In genomic region chr6:97507893-97508292, GRCm38 (mm10) we compare ENCODE assay signal across 16 mouse cellular contexts.
"Had no signal": no experiment of that assay in that cellular context is flagged by ENCODE, and none has a peak within 500 bp of the region (broad histone marks: within the 10 kb centered on the region; RNA-seq: fewer than 3 reads in every experiment).

No protein-coding gene starts in this region.

- H3K9me3 ChIP-seq: liver, embryonic 13.5 days; midbrain, embryonic 12.5 days; midbrain, embryonic 15.5 days; neural tube, embryonic 12.5 days; neural tube, embryonic 15.5 days; stomach, embryonic 15.5 days had no signal

- H3K27me3 ChIP-seq: liver, embryonic 13.5 days; midbrain, embryonic 15.5 days; neural tube, embryonic 12.5 days; neural tube, embryonic 15.5 days; stomach, embryonic 15.5 days had no signal

- DNase-seq: kidney, adult 2 months; kidney, postnatal 36 days; layer of hippocampus, postnatal 36 days; liver, embryonic 13.5 days; right cerebral cortex, postnatal 25 days; spleen, adult 18-20 months; thymus, postnatal 36 days had no signal

- H3K4me2 ChIP-seq: liver, embryonic 13.5 days; midbrain, embryonic 12.5 days; midbrain, embryonic 15.5 days; neural tube, embryonic 12.5 days; neural tube, embryonic 15.5 days; stomach, embryonic 15.5 days had no signal

- H3K9ac ChIP-seq: liver, embryonic 13.5 days; midbrain, embryonic 12.5 days; midbrain, embryonic 15.5 days; neural tube, embryonic 12.5 days; neural tube, embryonic 15.5 days; stomach, embryonic 15.5 days had no signal

- H3K4me3 ChIP-seq: left cerebral cortex, adult 2 months; liver, embryonic 13.5 days; midbrain, embryonic 12.5 days; midbrain, embryonic 15.5 days; neural tube, embryonic 12.5 days; neural tube, embryonic 15.5 days; stomach, embryonic 15.5 days had no signal

- H3K27ac ChIP-seq: kidney, postnatal 0 days; left cerebral cortex, adult 2 months; liver, embryonic 13.5 days; macrophage; midbrain, embryonic 12.5 days; midbrain, embryonic 15.5 days; neural tube, embryonic 12.5 days; neural tube, embryonic 15.5 days; stomach, embryonic 15.5 days had no signal

- H3K36me3 ChIP-seq: liver, embryonic 13.5 days; midbrain, embryonic 12.5 days; midbrain, embryonic 15.5 days; neural tube, embryonic 12.5 days; neural tube, embryonic 15.5 days; stomach, embryonic 15.5 days had no signal

- ATAC-seq: intestine, postnatal 0 days; midbrain, embryonic 15.5 days had no signal

- H3K4me1 ChIP-seq: neural tube, embryonic 12.5 days had no signal
